Mouse (Mus musculus): ENCODE data around the gene Zbtb44.
"Not testable (repeated sequence)": the region's sequence is repeated elsewhere in the genome, so short reads cannot be mapped to it uniquely, and the experiment has no call there.

DNA sequence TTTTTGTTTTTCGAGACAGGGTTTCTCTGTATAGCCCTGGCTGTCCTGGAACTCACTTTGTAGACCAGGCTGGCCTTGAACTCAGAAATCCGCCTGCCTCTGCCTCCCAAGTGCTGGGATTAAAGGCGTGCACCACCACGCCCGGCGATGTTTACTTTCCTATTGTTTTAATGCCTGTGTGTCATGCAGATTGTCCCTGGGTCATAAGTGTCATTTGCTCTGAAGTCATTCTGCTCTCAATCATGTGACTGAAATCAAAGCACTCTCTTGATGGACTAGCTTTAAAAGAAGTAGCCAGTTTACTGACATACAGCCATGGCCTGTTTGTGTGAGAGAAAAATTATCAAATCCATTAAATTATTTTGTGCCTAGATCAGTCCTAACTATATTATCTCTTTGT lies 21.1 kb downstream of the Zbtb44 start:
- not testable (repeated sequence) for TF ChIP-seq CTCF, EP300 (IDR thresholded peaks at IDR 0.05; ENCODE audit: low read depth)
